Mouse (Mus musculus): Measurements from ENCODE around the gene C1ql4.
A peak's percentile ranks its signal among the peaks of the same experiment; 100 is the strongest.
"Not testable (repeated sequence)": the region's sequence is repeated elsewhere in the genome, so short reads cannot be mapped to it uniquely, and the experiment has no call there.

Gene C1ql4

DNA sequence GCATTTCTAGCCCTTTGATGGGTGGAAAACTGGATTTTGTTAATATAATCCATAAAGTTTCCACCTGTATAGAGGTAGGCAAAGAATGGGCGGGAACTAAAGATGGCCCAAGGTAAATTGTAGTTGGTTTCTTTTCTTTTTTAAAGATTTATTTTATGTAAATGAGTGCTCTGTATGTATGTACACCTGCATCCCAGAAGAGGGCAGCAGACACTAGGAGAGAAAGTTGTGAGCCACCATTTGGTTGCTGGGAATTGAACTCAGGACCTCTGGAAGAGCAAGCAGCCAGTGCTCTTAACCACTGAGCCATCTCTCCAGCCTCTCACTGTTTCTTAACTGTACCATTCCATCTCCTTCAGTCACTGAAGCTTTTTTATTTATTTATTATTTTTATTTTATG lies 15.6 kb downstream of the C1ql4 start:
- no peak for DNase-seq

DNA sequence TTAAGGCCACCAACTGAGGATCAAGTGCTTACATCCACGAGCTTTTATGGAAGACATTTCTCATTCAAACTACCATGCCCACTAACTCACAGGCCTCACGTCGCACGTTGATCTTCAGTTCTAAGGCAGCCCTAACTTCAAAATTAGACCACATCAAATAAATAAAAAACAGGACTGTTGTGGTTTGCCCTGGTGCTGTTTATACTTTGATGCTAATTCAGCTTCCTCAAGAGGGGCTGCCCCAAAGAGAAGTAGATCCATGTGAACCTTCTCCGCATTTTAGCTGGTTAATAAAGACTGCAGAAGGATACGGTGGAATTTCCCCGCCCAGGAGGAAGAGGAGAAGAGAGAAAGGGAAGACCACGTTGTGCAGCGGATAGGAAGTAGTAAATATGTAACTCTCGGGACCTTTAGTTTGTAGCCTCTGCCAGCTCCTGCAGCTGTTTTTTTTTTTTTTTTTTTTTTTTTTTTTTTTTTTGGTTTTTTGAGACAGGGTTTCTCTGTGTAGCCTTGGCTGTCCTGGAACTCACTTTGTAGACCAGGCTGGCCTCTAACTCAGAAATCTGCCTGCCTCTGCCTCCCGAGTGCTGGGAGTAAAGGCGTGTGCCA lies 22.0 kb downstream of the C1ql4 start:
- no peak for DNase-seq

DNA sequence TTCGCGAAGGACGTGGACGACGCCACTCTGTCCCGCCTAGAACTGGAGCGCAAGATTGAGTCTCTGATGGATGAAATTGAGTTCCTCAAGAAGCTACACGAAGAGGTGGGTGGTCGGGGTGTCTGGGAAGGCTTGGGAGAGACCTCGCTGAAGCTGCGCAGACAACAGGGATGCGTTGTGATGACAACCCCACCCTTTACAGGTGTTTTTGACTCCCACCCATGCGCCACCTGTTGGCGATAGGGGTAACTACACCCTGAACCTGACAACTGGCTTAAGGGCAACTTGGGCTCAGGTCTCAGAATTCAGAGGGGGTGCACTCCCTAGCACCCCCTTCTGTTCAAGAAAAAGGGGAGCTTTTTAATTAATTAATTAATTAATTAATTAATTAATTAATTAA lies 31.3 kb downstream of the C1ql4 start:
- DNase-seq, result peak; percentile 33

DNA sequence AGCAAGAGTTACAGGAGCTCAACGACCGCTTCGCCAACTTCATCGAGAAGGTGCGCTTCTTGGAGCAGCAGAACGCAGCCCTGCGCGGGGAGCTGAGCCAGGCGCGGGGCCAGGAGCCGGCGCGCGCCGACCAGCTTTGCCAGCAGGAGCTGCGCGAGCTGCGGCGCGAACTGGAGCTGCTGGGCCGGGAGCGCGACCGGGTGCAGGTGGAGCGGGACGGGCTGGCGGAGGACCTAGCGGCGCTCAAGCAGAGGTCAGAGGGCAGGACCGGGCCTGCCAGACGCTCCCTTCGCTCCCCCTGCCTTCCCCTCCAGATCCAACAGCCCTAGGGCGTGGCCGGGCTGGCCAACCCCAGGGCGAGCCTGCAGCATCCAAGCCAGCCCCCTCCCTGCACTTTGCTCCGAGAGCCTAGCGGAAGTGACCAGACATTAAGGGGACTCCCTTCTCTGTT lies 32.1 kb downstream of the C1ql4 start:
- peak; percentile 28 for DNase-seq

DNA sequence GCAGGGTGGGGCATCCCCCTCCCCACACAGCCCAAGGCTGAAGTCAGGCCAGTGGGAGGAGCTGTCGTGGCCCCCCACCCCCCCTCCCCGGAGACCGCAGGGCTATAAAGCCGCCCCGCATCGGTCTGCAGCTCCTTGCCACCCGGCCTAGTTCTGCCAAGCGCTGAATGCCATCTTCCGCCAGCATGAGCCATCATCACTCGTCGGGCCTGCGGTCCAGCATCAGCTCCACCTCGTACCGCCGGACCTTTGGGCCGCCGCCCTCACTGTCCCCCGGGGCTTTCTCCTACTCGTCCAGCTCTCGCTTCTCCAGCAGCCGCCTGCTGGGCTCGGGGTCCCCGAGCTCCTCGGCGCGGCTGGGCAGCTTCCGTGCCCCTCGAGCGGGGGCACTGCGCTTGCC lies 32.6 kb downstream of the C1ql4 start, which contains the start of gene Prph:
TSS of gene Prph (plus strand) at position 135 of the 400 bp plus-strand sequence.
- no peak for DNase-seq

DNA sequence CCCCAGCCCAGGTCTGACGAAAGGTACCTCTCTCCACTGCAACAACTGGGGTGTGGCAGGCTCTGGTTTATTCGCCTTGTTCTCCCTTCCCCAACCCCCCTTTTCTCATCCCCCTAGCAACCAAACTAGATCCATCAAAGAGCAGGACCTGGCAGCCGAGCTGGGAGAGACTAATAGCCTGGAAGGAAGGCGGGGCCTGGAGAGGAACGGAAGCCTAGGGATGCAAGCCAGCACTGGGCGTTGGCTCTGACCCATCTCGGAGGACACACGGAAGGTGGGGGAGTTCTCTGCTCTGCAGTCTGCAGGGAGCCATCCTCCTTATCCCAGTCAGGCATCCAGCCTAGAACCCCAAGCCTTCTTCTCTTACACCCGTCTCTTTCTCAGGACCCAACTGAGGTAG lies 34.2 kb downstream of the C1ql4 start:
- peak; percentile 60 for DNase-seq

DNA sequence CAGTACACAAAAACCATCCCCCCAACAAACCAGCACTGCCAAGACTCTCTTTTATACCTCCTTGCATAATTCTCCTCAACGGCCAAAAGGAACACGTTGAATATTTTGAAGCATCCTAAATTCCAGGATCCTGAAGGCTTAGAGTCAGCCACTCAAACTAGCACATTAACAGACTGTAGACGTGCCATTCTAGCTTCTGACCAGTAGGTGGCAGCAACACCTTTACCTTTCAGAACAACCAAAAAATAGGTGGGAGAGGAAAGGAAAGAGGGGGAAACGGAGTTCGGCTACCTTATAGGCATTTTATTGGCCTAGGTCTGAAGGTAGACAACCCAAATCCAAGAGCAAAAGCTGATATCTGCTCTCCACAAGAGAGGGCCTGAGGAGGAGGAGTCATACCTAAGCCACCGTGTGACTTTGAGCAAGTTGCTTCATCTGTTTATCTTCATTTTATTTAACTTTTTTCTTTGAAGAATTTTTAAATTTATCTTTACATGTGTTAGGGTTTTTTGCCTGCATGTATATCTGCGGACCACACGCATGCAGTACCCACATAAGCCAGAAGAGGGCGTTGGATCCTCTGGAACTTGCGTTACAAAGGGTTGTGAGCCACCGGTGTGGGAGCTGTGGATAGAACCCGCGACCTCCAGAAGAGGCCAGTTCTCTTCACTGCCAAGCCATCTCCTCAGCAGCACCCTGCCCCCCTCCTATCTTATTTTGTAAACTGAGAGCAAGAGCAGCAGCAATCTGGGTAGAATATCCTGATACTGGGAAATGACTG lies 38.0 kb downstream of the C1ql4 start:
- DNase-seq, result peak; percentile 66

DNA sequence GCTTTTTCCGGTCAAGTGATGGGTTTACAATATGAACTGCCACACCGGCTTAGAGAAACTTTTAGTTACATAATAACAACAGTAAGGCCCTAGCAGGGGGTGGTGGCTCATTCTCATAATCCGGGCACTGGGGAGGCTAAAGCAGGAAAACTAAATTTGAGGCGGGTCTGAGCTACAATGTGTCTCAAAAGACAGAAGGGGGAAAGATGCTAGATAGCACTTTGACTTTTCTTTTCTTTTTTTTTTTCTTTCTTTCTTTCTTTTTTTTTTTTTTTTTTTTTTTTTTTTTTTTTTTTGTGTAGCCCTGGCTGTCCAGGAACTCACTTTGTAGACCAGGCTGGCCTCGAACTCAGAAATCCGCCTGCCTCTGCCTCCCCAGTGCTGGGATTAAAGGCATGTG lies 41.9 kb downstream of the C1ql4 start:
- DNase-seq, result not testable (repeated sequence)

DNA sequence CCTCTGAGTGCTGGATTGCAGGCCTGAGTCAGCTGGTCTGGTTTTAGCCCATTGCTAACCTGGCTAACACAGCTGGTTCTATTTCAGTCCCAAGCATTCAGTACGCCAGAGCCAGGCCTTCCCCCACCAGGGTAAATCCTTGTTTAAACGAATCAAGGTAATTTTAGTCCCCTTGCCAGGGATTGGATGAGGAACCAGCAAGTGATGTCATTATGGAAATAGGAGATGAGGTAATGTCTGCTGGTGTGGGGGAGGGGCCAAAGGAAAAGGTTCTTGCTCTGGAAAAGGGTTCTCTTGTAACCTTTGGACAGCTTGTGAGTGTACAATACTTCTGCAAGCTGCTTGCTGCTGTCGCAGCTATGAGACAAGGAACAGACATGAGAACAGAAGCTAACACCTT lies 42.8 kb downstream of the C1ql4 start:
- DNase-seq, result peak; percentile 55

DNA sequence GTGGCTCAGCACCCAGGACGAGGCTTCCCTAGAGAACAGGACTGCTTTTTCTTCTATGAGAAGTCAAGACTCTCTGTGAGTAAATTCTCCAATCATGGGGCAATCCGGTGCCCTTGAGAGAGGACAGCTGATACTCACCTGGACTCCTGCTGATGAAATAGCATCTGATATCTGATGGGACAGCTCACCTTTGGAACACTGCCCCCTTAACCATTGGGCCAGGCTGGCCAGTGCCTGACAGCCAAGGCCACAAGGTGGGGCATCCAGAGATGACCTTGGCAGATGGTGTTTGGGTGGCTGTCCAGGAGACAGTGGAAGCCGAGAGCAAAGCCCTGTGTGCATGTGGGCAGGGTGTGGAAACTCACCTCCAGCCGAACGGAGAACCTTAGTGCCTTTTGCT lies 45.3 kb downstream of the C1ql4 start:
- DNase-seq, result no peak

DNA sequence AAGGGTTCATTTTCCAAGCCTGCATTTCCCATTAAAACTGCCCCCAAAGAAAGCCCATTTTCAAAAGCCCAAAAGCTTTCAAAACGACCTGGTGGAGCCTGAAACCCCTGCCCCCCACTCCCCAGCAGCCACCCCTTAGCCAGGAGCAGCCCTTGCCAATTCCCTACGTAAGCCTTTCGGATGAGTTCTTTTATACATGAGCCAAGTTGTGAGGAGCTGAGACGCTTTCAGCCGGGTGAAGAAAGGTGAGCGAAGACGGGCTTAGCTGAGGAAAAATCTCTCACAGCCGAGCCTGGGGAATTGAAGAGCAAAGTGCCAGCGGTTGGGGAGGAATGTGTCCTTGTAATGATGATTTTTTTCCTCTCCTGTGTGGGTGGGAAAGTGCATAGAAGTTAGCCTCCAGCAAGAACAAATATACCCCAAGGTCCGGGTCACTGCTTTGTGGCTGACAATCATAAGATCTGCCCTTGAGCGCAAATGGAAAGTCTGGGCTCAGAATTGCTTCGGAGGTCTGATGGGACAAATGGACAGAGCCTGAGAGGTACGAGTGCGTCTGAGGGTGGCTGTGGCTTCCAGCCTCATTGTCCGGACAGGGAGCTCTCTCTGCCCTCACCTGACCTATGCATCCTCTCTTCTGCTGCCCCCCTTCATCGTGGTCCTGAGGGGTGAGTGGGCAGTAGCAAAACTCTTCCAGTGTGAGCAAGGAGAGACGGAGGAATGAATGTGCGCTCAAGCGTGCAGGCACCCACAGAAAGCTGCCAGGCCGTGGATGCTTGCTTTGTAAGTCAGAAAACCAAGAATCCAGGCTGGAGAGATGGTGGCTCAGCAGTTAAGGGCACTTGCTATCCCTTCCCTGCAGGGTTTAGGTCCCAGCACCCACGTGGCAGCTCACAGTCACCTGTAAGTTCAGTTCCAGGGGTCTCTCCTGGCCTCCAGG lies 46.4 kb downstream of the C1ql4 start:
- DNase-seq, result no peak

DNA sequence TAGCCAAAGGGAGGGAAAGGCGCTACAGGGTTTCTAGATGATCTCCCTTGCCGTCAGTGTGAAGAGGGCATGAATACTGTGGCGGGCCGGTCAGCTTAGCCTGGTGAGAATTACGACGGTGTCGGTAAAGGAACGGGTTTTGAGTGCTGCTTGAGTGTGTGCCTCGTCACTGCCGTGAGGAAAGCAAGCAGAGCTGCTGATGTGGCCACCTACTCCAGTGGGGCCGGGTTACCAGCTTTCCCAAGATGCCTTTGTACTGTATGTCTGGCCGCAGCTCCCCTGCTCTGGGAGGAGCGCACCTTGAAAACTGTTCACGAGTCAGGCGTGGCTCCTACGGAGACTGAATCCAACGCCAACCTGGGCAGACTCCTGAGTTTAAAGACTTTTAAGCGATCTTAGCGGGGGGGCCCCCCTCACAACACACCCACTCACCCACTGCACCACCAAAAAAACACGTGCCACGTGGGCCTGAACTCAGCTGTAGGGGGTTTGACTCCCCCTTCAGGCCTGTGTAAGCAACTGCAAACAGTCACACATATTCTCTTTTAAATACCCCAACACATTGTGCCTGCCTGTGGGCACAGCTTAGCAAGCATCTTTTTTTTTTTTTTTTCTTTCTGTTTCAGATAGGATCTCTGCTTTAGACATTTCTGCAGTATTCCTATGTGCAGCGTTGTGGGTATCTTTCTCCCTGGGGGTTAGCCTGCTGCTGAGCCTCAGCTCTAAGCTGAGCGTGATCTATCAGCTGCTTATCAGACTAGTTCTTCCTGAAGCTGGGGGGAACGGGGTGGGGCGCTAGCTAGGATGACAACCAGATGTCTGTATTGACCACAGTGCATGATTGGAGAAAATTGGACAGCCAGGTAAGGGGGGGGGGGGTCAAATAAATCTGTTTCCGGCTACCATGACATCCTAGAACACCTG lies 47.4 kb downstream of the C1ql4 start:
- no peak for DNase-seq

DNA sequence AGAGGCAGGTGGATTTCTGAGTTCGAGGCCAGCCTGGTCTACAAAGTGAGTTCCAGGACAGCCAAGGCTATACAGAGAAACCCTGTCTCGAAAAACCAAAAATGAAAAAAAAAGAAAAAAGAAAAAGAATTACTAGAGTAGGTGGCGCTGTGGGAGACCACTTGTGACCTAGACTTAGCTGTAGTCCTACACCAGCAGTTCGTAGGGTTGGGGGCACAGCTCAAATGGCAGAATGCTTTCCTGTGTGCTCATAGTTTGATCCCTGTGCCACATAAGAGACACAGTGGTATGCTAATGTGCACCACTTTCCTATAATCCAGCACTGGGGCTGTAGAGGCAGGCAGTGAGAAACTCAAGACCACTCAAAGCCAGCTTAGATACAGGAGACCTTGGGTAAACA lies 48.3 kb downstream of the C1ql4 start:
- DNase-seq, result no peak

DNA sequence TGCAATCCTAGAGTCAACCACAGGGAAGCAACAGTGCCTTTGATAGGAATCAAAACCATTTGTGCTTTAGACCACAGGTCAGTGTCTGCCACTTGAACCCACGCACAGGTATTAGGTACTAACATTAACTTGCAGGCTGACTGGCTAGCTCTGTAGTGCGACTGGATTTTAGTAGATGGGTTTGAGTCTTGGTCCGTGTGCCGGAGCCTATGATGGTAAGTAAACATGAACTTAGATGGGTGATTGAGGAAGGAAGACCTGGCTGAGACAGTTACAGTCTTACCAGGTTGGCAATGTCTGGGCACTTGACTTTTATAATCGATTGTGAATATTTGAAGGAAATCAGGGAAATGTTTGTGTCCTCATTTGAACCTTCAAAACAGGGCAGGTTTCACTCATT lies 48.8 kb downstream of the C1ql4 start:
- DNase-seq, result no peak

DNA sequence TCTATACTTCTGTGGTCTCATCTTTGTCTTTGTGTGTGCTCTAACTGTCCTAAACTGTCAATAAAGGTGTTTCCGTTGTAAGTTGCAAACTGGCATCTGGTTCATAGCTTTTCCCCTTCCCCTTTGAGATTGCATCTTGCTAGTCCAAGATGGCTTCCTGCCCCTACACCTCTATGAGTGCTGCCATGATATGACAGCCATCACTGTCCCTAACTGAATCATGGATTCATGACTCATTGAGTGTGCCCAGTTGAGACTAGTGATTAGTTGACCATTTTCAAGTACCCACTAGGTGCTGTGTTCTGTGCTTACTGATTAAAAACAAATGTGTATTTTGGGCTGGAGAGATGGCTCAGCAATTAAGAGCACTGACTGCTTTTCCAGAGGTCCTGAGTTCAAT lies 49.6 kb downstream of the C1ql4 start:
- no peak for DNase-seq

DNA sequence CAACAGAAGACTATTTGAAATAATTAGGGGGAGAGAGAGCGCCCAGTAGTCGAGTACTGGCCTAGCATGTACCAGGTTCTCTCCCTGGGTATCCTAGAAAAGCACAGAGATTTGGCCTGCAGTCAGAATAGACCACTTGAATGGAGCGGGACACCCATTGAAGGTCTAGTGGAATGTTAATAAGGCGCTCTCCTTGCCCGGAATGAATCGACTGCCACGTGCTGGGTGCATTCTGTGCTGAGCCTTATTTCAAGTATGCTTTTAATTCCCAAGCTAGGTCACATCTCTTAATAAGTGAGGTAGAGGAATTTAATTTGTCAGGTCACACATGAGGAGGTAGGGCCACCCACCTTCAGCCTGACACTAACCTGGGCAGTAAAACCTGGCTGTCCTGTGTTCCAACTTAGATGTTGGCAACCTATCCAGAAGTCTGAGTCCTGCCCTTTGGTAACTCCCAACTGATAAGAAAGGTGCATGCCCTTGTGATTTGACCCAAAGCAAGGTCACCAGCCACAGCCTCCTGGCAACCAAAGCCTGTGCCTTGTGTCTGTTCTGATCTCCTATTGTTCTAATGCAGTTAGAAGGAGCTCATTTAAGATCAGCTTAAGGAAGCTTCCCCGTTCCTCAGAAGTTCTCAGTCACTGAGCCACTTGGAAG lies 51.2 kb downstream of the C1ql4 start:
- no peak for DNase-seq

DNA sequence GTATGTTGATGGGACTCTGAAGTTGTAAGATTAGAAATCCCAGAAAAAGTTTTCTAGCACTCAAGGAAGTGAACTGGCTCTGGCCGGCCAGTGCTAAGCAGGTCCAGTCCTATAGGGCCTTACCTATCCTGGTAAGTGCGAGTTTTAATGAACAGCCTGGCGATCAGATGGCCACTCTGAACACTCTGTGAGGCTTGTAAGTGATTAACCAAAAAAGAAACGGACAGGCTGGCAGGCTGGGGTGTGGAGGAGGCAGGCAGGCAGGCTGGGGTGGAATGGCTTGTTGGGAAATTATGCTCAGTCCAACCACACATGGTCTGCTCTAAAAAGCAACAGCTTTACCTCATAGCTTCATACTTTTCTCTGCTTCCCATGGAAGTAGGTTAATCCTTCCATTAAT lies 52.2 kb downstream of the C1ql4 start:
- DNase-seq, result no peak
